Mouse (Mus musculus) ovary, adult 18-20 months (tissue): ENCODE results near the gene Il1rapl2.

ENCODE experiments used
- DNase-seq: peaks from one replicate; pipeline ENCODE4 v3.0.0; 2022; ENCODE audit warnings: low spot score, mixed read lengths

Gene Il1rapl2

GRCm38 (mm10) chrX:137570321-137571195, at the start of gene Il1rapl2:
Gene Il1rapl2, plus strand, starts transcription at chrX:137570608.
- DNase-seq: no peak

- no peak for DNase-seq
Observed at GRCm38 (mm10) chrX:137548348-137548747, 22.1 kb upstream of the Il1rapl2 start.

- DNase-seq: no peak
Observed at GRCm38 (mm10) chrX:137569472-137570188, 778 bp upstream of the Il1rapl2 start.

- no peak for DNase-seq
Observed at GRCm38 (mm10) chrX:137582656-137583055, 12.2 kb downstream of the Il1rapl2 start.

GRCm38 (mm10) chrX:137620697-137621096, 50.3 kb downstream of the Il1rapl2 start:
- no peak for DNase-seq

- DNase-seq: no peak
Observed at GRCm38 (mm10) chrX:137667011-137667410, 96.6 kb downstream of the Il1rapl2 start.

- no peak for DNase-seq
Observed at GRCm38 (mm10) chrX:137687974-137688373, 117.6 kb downstream of the Il1rapl2 start.

- DNase-seq: no peak
Observed at GRCm38 (mm10) chrX:137700006-137700405, 129.6 kb downstream of the Il1rapl2 start.

GRCm38 (mm10) chrX:137755537-137755936, 185.1 kb downstream of the Il1rapl2 start:
- no peak for DNase-seq

- DNase-seq: no peak
Observed at GRCm38 (mm10) chrX:137805484-137806200, 235.2 kb downstream of the Il1rapl2 start.

GRCm38 (mm10) chrX:137806231-137807114, 236.1 kb downstream of the Il1rapl2 start:
- no peak for DNase-seq

- no peak for DNase-seq
Observed at GRCm38 (mm10) chrX:137809526-137809925, 239.1 kb downstream of the Il1rapl2 start.

GRCm38 (mm10) chrX:137812151-137812550, 241.7 kb downstream of the Il1rapl2 start:
- DNase-seq: no peak

- DNase-seq: no peak
Observed at GRCm38 (mm10) chrX:137848936-137849335, 278.5 kb downstream of the Il1rapl2 start.

- DNase-seq: no peak
Observed at GRCm38 (mm10) chrX:137923490-137923889, 353.1 kb downstream of the Il1rapl2 start.

- no peak for DNase-seq
Observed at GRCm38 (mm10) chrX:137926835-137927234, 356.4 kb downstream of the Il1rapl2 start.

GRCm38 (mm10) chrX:137947741-137948140, 377.3 kb downstream of the Il1rapl2 start:
- no peak for DNase-seq

GRCm38 (mm10) chrX:137971306-137971705, 400.9 kb downstream of the Il1rapl2 start:
- no peak for DNase-seq

GRCm38 (mm10) chrX:138043113-138043512, 472.7 kb downstream of the Il1rapl2 start:
- no peak for DNase-seq

- no peak for DNase-seq
Observed at GRCm38 (mm10) chrX:138103954-138104353, 533.5 kb downstream of the Il1rapl2 start.

- no peak for DNase-seq
Observed at GRCm38 (mm10) chrX:138104668-138105067, 534.3 kb downstream of the Il1rapl2 start.
